Comparison of ENCODE assay signal across 12 mouse cellular contexts in the genomic region with DNA sequence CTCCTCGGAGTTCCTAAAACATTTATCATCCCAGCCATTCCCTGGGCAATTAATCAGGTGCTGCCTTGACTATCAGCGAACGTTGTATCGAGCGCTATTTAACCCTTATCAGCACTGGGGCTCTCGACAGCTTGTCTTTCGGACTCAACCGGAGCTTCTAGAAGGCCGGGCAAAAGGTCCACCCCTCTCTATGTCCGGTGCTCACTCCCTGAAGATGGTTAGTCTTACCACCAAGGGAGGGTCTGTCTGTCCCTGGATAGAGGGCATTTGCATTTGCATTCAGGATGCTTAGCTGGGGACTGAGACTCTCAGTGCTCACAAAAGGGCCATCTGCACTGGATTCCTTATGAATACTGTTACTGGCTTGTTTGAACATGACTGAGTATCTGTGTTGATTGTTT. TPM values are rescaled to one million over a fixed set of nuclear protein-coding genes. Genes with fewer than 3 reads are reported as not detected.
DNase-seq lines count a peak whose midpoint lies in the region; ATAC-seq and TF ChIP-seq lines count a peak whose summit lies in the region.
"Had no signal": no experiment of that assay in that cellular context is flagged by ENCODE, and none has a peak within 500 bp of the region (broad histone marks: within the 10 kb centered on the region; RNA-seq: fewer than 3 reads in every experiment).

No protein-coding gene starts in this region.

- no peak overlapping the region for H3K4me3 ChIP-seq in kidney, postnatal 0 days (replicated peaks; ENCODE audit: low read depth, low read length)
- no peak overlapping the region for H3K4me3 ChIP-seq in hindbrain, embryonic 14.5 days (replicated peaks; ENCODE audit: low read length)
- H3K4me3 ChIP-seq in neural tube, embryonic 14.5 days (ENCODE audit: low read depth, low read length): no peak overlapping the region
- H3K4me3 ChIP-seq: hindbrain, embryonic 15.5 days had no signal

- H3K9me3 ChIP-seq in kidney, postnatal 0 days (replicated peaks; ENCODE audit: low read length): no peaks in the 10 kb centered on the region
- H3K9me3 ChIP-seq in hindbrain, embryonic 14.5 days (ENCODE audit: control insufficient read depth, low read length): 0 out of 2 replicates have a peak, but pooled peaks cover 3% of the 10 kb centered on the region
- H3K9me3 ChIP-seq in neural tube, embryonic 14.5 days (ENCODE audit: control insufficient read depth, low read length): no peaks in the 10 kb centered on the region
- H3K9me3 ChIP-seq: hindbrain, embryonic 15.5 days had no signal

- DNase-seq in kidney, postnatal 0 days (ENCODE audit: low spot score): no peak
- no peak for DNase-seq in kidney, adult 11 months
- peak; percentile 55 for DNase-seq in embryo, embryonic 11 days
- peak; percentile 49 for DNase-seq in hindbrain, embryonic 14.5 days (ENCODE audit: low spot score)
- no peak for DNase-seq in adrenal gland, postnatal 25 days
- no peak for DNase-seq in layer of hippocampus, adult 9-11 months
- DNase-seq in left cerebral cortex, postnatal 36 days (ENCODE audit: low spot score in 2 of 2): no peak
- DNase-seq: cerebellum, postnatal 10 days; lung, adult 2 months; retina, postnatal 1 day had no signal

- H3K4me1 ChIP-seq in kidney, postnatal 0 days (replicated peaks; ENCODE audit: insufficient read depth, low read length): peaks cover 16% of the 10 kb centered on the region
- peaks cover 25% of the 10 kb centered on the region for H3K4me1 ChIP-seq in hindbrain, embryonic 14.5 days (replicated peaks; ENCODE audit: control insufficient read depth, insufficient read depth, low read length)
- H3K4me1 ChIP-seq in neural tube, embryonic 14.5 days (ENCODE audit: control insufficient read depth, insufficient read depth, low read length): peaks cover 23% of the 10 kb centered on the region; the same call in 1 of the 2 replicates

- ATAC-seq in kidney, postnatal 0 days (replicated peaks; ENCODE audit: low FRiP score, low read depth): no peak
- ATAC-seq in hindbrain, embryonic 14.5 days (ENCODE audit: low FRiP score): peak; percentile 22; the same call in 1 of the 2 replicates
- no peak for ATAC-seq in neural tube, embryonic 14.5 days (ENCODE audit: low read depth)

- 6% methylated on average over 10 of the region's 10 CpGs for WGBS in kidney, postnatal 0 days
- WGBS in hindbrain, embryonic 14.5 days: 8% methylated on average over 10 of the region's 10 CpGs
- WGBS in neural tube, embryonic 14.5 days: 9% methylated on average over 10 of the region's 10 CpGs

- no peak overlapping the region for H3K27ac ChIP-seq in kidney, postnatal 0 days
- peak overlapping the region; percentile 51; the same call in 1 of the 2 replicates for H3K27ac ChIP-seq in hindbrain, embryonic 14.5 days
- H3K27ac ChIP-seq in neural tube, embryonic 14.5 days (ENCODE audit: low read depth, low read length): no peak overlapping the region; the same call in 1 of the 2 replicates
- H3K27ac ChIP-seq: hindbrain, embryonic 15.5 days had no signal

- intact Hi-C loops in left cerebral cortex, postnatal 36 days (cut with DNase I): no loop called here

- H3K36me3 ChIP-seq in kidney, postnatal 0 days (ENCODE audit: insufficient read depth, low read length): no peaks in the 10 kb centered on the region
- H3K36me3 ChIP-seq in hindbrain, embryonic 14.5 days (replicated peaks; ENCODE audit: control insufficient read depth, insufficient read depth): no peaks in the 10 kb centered on the region
- H3K36me3 ChIP-seq in neural tube, embryonic 14.5 days (ENCODE audit: control insufficient read depth, insufficient read depth, low read length): no peaks in the 10 kb centered on the region
- H3K36me3 ChIP-seq: hindbrain, embryonic 15.5 days had no signal

- H3K9ac ChIP-seq in kidney, postnatal 0 days (ENCODE audit: low read depth, low read length): no peak overlapping the region
- H3K9ac ChIP-seq in hindbrain, embryonic 14.5 days: no peak overlapping the region
- no peak overlapping the region for H3K9ac ChIP-seq in neural tube, embryonic 14.5 days (replicated peaks; ENCODE audit: low read depth, low read length)
- H3K9ac ChIP-seq: hindbrain, embryonic 15.5 days had no signal

- H3K27me3 ChIP-seq in kidney, postnatal 0 days (ENCODE audit: insufficient read depth, low read length): no peaks in the 10 kb centered on the region
- no peaks in the 10 kb centered on the region for H3K27me3 ChIP-seq in hindbrain, embryonic 14.5 days (ENCODE audit: control insufficient read depth, insufficient read depth, low read length)
- H3K27me3 ChIP-seq in neural tube, embryonic 14.5 days (ENCODE audit: control insufficient read depth, insufficient read depth, low read length): no peaks in the 10 kb centered on the region
- H3K27me3 ChIP-seq: hindbrain, embryonic 15.5 days had no signal

- TF ChIP-seq CTCF in kidney, postnatal 0 days (IDR thresholded peaks at IDR 0.05; ENCODE audit: low read depth): no peak

- peak overlapping the region; percentile 28; the same call in 1 of the 2 replicates for H3K4me2 ChIP-seq in kidney, postnatal 0 days (ENCODE audit: low read length)
- peak overlapping the region; percentile 21; the same call in 1 of the 2 replicates for H3K4me2 ChIP-seq in hindbrain, embryonic 14.5 days (replicated peaks)
- peak overlapping the region; percentile 1; the same call in 1 of the 2 replicates for H3K4me2 ChIP-seq in neural tube, embryonic 14.5 days (ENCODE audit: low read depth, low read length)
- H3K4me2 ChIP-seq: hindbrain, embryonic 15.5 days had no signal

RNA-seq across cellular contexts. Expression of gene Stx16, which starts 25.0 kb away (rescaled TPM):
- 6.2 and 8.7 TPM in 2 replicates for polyA plus RNA-seq in kidney, postnatal 0 days (2015; fragmentation: Nextera tagmentation; extraction: Ambion mirVana)
- 8.1 and 9.2 TPM in 2 replicates for polyA plus RNA-seq in hindbrain, embryonic 14.5 days (2014; fragmentation: Nextera tagmentation; extraction: Ambion mirVana)
- polyA plus RNA-seq in neural tube, embryonic 14.5 days (2014; fragmentation: Nextera tagmentation; extraction: Ambion mirVana): 8.4 and 9.0 TPM in 2 replicates
- total RNA-seq in adrenal gland, postnatal 25 days (2021): 41.6 and 63.8 TPM in 2 replicates
- total RNA-seq in left cerebral cortex, postnatal 36 days (2021): 10 to 100 TPM; 51.0 to 65.6 TPM

RNA-seq across cellular contexts. Expression of gene Npepl1, which starts 59.1 kb away (rescaled TPM):
- polyA plus RNA-seq in kidney, postnatal 0 days (2015; fragmentation: Nextera tagmentation; extraction: Ambion mirVana): 50.2 and 51.5 TPM in 2 replicates
- polyA plus RNA-seq in hindbrain, embryonic 14.5 days (2014; fragmentation: Nextera tagmentation; extraction: Ambion mirVana): 12.5 and 14.6 TPM in 2 replicates
- polyA plus RNA-seq in neural tube, embryonic 14.5 days (2014; fragmentation: Nextera tagmentation; extraction: Ambion mirVana): 7.7 and 13.2 TPM in 2 replicates
- total RNA-seq in adrenal gland, postnatal 25 days (2021): 65.3 and 71.0 TPM in 2 replicates
- 10 to 100 TPM; 12.1 to 12.4 TPM for total RNA-seq in left cerebral cortex, postnatal 36 days (2021)

Comparison
In these comparisons a context has a peak if more than half of its experiments do, and no peak if none do; other contexts are left out.
1. DNase-seq: peak in embryo, embryonic 11 days (single experiment) and hindbrain, embryonic 14.5 days (single experiment); none in kidney, postnatal 0 days (single experiment), kidney, adult 11 months (single experiment), adrenal gland, postnatal 25 days (single experiment), layer of hippocampus, adult 9-11 months (single experiment) and left cerebral cortex, postnatal 36 days (0 of 2).
2. Peak in every context shown above with its lines, with median percentiles within 50 percentile points of each other: H3K4me2 ChIP-seq.